Mouse (Mus musculus): ENCODE data around the gene Cacna2d1. TPM values are rescaled to one million over a fixed set of nuclear protein-coding genes. Genes with fewer than 3 reads are reported as not detected.

Gene Cacna2d1
- polyA plus RNA-seq, 1 experiment = 1.7 TPM

- Histone ChIP-seq H3K27ac (ENCODE audit: control insufficient read depth, insufficient read depth, low read depth, low read length, poor library complexity) (no peak overlapping the region), H3K4me3 (replicated peaks; ENCODE audit: control insufficient read depth, low read depth, low read length) (no peak overlapping the region), H3K4me1 (ENCODE audit: control insufficient read depth, insufficient read depth, low read length) (no peaks in the 10 kb centered on the region; the same call in 1 of the 2 replicates)
- WGBS = 74% methylated on average over 12 of the region's 12 CpGs
- TF ChIP-seq POLR2A (IDR thresholded peaks at IDR 0.05; ENCODE audit: borderline replicate concordance, control insufficient read depth, low read depth, low read length) (no peak), CTCF (IDR thresholded peaks at IDR 0.05; ENCODE audit: control insufficient read depth, insufficient read depth, low read length) (no peak)
Observed at GRCm38 (mm10) chr5:16166117-16166867, 231.8 kb downstream of the Cacna2d1 start.

- Histone ChIP-seq H3K4me3 (replicated peaks; ENCODE audit: control insufficient read depth, low read depth, low read length) (no peak overlapping the region), H3K4me1 (ENCODE audit: control insufficient read depth, insufficient read depth, low read length) (no peaks in the 10 kb centered on the region; the same call in 1 of the 2 replicates), H3K27ac (ENCODE audit: control insufficient read depth, insufficient read depth, low read depth, low read length, poor library complexity) (no peak overlapping the region)
- TF ChIP-seq CTCF (IDR thresholded peaks at IDR 0.05; ENCODE audit: control insufficient read depth, insufficient read depth, low read length) (no peak), POLR2A (IDR thresholded peaks at IDR 0.05; ENCODE audit: borderline replicate concordance, control insufficient read depth, low read depth, low read length) (no peak)
- 76% methylated on average over 1 of the region's 1 CpGs for WGBS
Observed at GRCm38 (mm10) chr5:16166868-16167267, 232.4 kb downstream of the Cacna2d1 start.

GRCm38 (mm10) chr5:16181041-16181440 lies 246.6 kb downstream of the Cacna2d1 start:
- TF ChIP-seq POLR2A (IDR thresholded peaks at IDR 0.05; ENCODE audit: borderline replicate concordance, control insufficient read depth, low read depth, low read length) (no peak), CTCF (IDR thresholded peaks at IDR 0.05; ENCODE audit: control insufficient read depth, insufficient read depth, low read length) (no peak)
- no peaks in the 10 kb centered on the region for H3K4me1 ChIP-seq (ENCODE audit: control insufficient read depth, insufficient read depth, low read length)
- no peak overlapping the region for H3K4me3 ChIP-seq (replicated peaks; ENCODE audit: control insufficient read depth, low read depth, low read length)
- WGBS = 81% methylated on average over 7 of the region's 7 CpGs
- H3K27ac ChIP-seq (ENCODE audit: control insufficient read depth, insufficient read depth, low read depth, low read length, poor library complexity) = no peak overlapping the region

- WGBS = 89% methylated on average over 1 of the region's 1 CpGs
- no peaks in the 10 kb centered on the region for H3K4me1 ChIP-seq (ENCODE audit: control insufficient read depth, insufficient read depth, low read length)
- no peak overlapping the region for H3K27ac ChIP-seq (ENCODE audit: control insufficient read depth, insufficient read depth, low read depth, low read length, poor library complexity)
- no peak overlapping the region for H3K4me3 ChIP-seq (replicated peaks; ENCODE audit: control insufficient read depth, low read depth, low read length)
- no peak for TF ChIP-seq POLR2A (IDR thresholded peaks at IDR 0.05; ENCODE audit: borderline replicate concordance, control insufficient read depth, low read depth, low read length)
- TF ChIP-seq CTCF (IDR thresholded peaks at IDR 0.05; ENCODE audit: control insufficient read depth, insufficient read depth, low read length) = no peak
Observed at GRCm38 (mm10) chr5:16184064-16184463, 249.6 kb downstream of the Cacna2d1 start.

- no peak overlapping the region for H3K27ac ChIP-seq (ENCODE audit: control insufficient read depth, insufficient read depth, low read depth, low read length, poor library complexity)
- no peak overlapping the region for H3K4me3 ChIP-seq (replicated peaks; ENCODE audit: control insufficient read depth, low read depth, low read length)
- no peaks in the 10 kb centered on the region for H3K4me1 ChIP-seq (ENCODE audit: control insufficient read depth, insufficient read depth, low read length)
- 30% methylated on average over 3 of the region's 3 CpGs for WGBS
- TF ChIP-seq CTCF (IDR thresholded peaks at IDR 0.05; ENCODE audit: control insufficient read depth, insufficient read depth, low read length) (no peak), POLR2A (IDR thresholded peaks at IDR 0.05; ENCODE audit: borderline replicate concordance, control insufficient read depth, low read depth, low read length) (no peak)
Observed at GRCm38 (mm10) chr5:16187931-16188330, 253.4 kb downstream of the Cacna2d1 start.

GRCm38 (mm10) chr5:16189878-16190277 lies 255.4 kb downstream of the Cacna2d1 start:
- Histone ChIP-seq H3K4me1 (ENCODE audit: control insufficient read depth, insufficient read depth, low read length) (no peaks in the 10 kb centered on the region), H3K4me3 (replicated peaks; ENCODE audit: control insufficient read depth, low read depth, low read length) (no peak overlapping the region), H3K27ac (ENCODE audit: control insufficient read depth, insufficient read depth, low read depth, low read length, poor library complexity) (no peak overlapping the region)
- TF ChIP-seq CTCF (IDR thresholded peaks at IDR 0.05; ENCODE audit: control insufficient read depth, insufficient read depth, low read length) = no peak
- TF ChIP-seq POLR2A (IDR thresholded peaks at IDR 0.05; ENCODE audit: borderline replicate concordance, control insufficient read depth, low read depth, low read length) = no peak
- WGBS = 55% methylated on average over 4 of the region's 4 CpGs

- no peak overlapping the region for H3K27ac ChIP-seq (ENCODE audit: control insufficient read depth, insufficient read depth, low read depth, low read length, poor library complexity)
- 76% methylated on average over 3 of the region's 3 CpGs for WGBS
- H3K4me1 ChIP-seq (ENCODE audit: control insufficient read depth, insufficient read depth, low read length) = no peaks in the 10 kb centered on the region
- no peak overlapping the region for H3K4me3 ChIP-seq (replicated peaks; ENCODE audit: control insufficient read depth, low read depth, low read length)
- no peak for TF ChIP-seq POLR2A (IDR thresholded peaks at IDR 0.05; ENCODE audit: borderline replicate concordance, control insufficient read depth, low read depth, low read length)
- TF ChIP-seq CTCF (IDR thresholded peaks at IDR 0.05; ENCODE audit: control insufficient read depth, insufficient read depth, low read length) = no peak
Observed at GRCm38 (mm10) chr5:16191165-16191564, 256.7 kb downstream of the Cacna2d1 start.

- Histone ChIP-seq H3K27ac (ENCODE audit: control insufficient read depth, insufficient read depth, low read depth, low read length, poor library complexity) (no peak overlapping the region), H3K4me1 (ENCODE audit: control insufficient read depth, insufficient read depth, low read length) (no peaks in the 10 kb centered on the region), H3K4me3 (replicated peaks; ENCODE audit: control insufficient read depth, low read depth, low read length) (no peak overlapping the region)
- no peak for TF ChIP-seq POLR2A (IDR thresholded peaks at IDR 0.05; ENCODE audit: borderline replicate concordance, control insufficient read depth, low read depth, low read length)
- no peak for TF ChIP-seq CTCF (IDR thresholded peaks at IDR 0.05; ENCODE audit: control insufficient read depth, insufficient read depth, low read length)
- WGBS = 41% methylated on average over 2 of the region's 2 CpGs
Observed at GRCm38 (mm10) chr5:16199816-16200215, 265.3 kb downstream of the Cacna2d1 start.
